ENCODE assay signal across 18 mouse cellular contexts in genomic region chr8:69850926-69851506, GRCm38 (mm10). TPM values are rescaled to one million over a fixed set of nuclear protein-coding genes. Genes with fewer than 3 reads are reported as not detected.
DNase-seq lines count a peak whose midpoint lies in the region; ATAC-seq and TF ChIP-seq lines count a peak whose summit lies in the region.
"Had no signal": no experiment of that assay in that cellular context is flagged by ENCODE, and none has a peak within 500 bp of the region (broad histone marks: within the 10 kb centered on the region; RNA-seq: fewer than 3 reads in every experiment).

No protein-coding gene starts in this region.

- 77% methylated on average over 7 of the region's 7 CpGs for WGBS in liver, postnatal 0 days (ENCODE audit: insufficient replicate concordance)
- WGBS in forebrain, embryonic 16.5 days, result 85% methylated on average over 7 of the region's 7 CpGs

- no peaks in the 10 kb centered on the region for H3K27me3 ChIP-seq in liver, postnatal 0 days (ENCODE audit: insufficient read depth, low read length)
- H3K27me3 ChIP-seq in forebrain, embryonic 16.5 days (replicated peaks; ENCODE audit: control insufficient read depth, insufficient read depth, low read length), result no peaks in the 10 kb centered on the region
- H3K27me3 ChIP-seq: forebrain, embryonic 13.5 days; hindbrain, embryonic 13.5 days; Patski; stomach, embryonic 15.5 days had no signal

- H3K4me1 ChIP-seq in ES-E14 (ENCODE audit: control insufficient read depth in 2 of 2, insufficient read depth in 2 of 2, low read length in 2 of 2, poor library complexity in 1 of 2), result peaks cover 18% of the 10 kb centered on the region in 2 experiments
- H3K4me1 ChIP-seq in embryonic fibroblast, embryonic 13.5 days (ENCODE audit: control insufficient read depth, insufficient read depth, low read length), result peaks cover 11% of the 10 kb centered on the region
- 0 out of 2 replicates have a peak, but pooled peaks cover 6% of the 10 kb centered on the region for H3K4me1 ChIP-seq in liver, postnatal 0 days (ENCODE audit: insufficient read depth)
- no peaks in the 10 kb centered on the region for H3K4me1 ChIP-seq in forebrain, embryonic 16.5 days (replicated peaks; ENCODE audit: control insufficient read depth, insufficient read depth, low read length)
- H3K4me1 ChIP-seq: forebrain, embryonic 13.5 days; hindbrain, embryonic 13.5 days; stomach, embryonic 15.5 days had no signal

- no peak for TF ChIP-seq CTCF in embryonic fibroblast, embryonic 13.5 days (IDR thresholded peaks at IDR 0.05; ENCODE audit: borderline replicate concordance, insufficient read depth, low read length)
- TF ChIP-seq CTCF in liver, postnatal 0 days (IDR thresholded peaks at IDR 0.05; ENCODE audit: low read depth), result no peak

- H3K9ac ChIP-seq in ES-E14 (ENCODE audit: insufficient read depth, low read depth, low read length, poor library complexity, severe bottlenecking), result peak overlapping the region; percentile 49; the same call in 1 of the 2 replicates
- H3K9ac ChIP-seq in liver, postnatal 0 days (replicated peaks), result no peak overlapping the region
- H3K9ac ChIP-seq in forebrain, embryonic 16.5 days (replicated peaks; ENCODE audit: low read depth, low read length), result no peak overlapping the region
- H3K9ac ChIP-seq: forebrain, embryonic 13.5 days; hindbrain, embryonic 13.5 days; stomach, embryonic 15.5 days had no signal

- in situ Hi-C loops in ES-E14 (cut with MboI; ENCODE audit: low sequenced_read_pairs in 2 of 2, unreplicated experiment in 2 of 2), result no loop called here

- H3K9me3 ChIP-seq in ES-E14 (ENCODE audit: control insufficient read depth, insufficient read depth, low read depth, low read length), result no peaks in the 10 kb centered on the region
- H3K9me3 ChIP-seq in liver, postnatal 0 days (ENCODE audit: low read length), result no peaks in the 10 kb centered on the region
- H3K9me3 ChIP-seq in forebrain, embryonic 16.5 days (ENCODE audit: control insufficient read depth, low read length), result no peaks in the 10 kb centered on the region
- H3K9me3 ChIP-seq: forebrain, embryonic 13.5 days; hindbrain, embryonic 13.5 days; stomach, embryonic 15.5 days had no signal

- peak; percentile 33 to 57 for DNase-seq in adrenal gland, adult (ENCODE audit: inconsistent age in 2 of 2, low spot score in 1 of 2)
- no peak for DNase-seq in adrenal gland, postnatal 14 days
- no peak for DNase-seq in ES-E14 (ENCODE audit: low read depth, low spot score)
- no peak for DNase-seq in liver, postnatal 0 days
- DNase-seq in kidney, postnatal 4 days, result no peak
- DNase-seq in embryo, embryonic 11 days, result no peak
- DNase-seq: adrenal gland, postnatal 25 days; cerebellum, adult 9-11 months; gastrocnemius, postnatal 14 days; lung, adult 2 months had no signal

- H3K36me3 ChIP-seq in ES-E14 (ENCODE audit: control insufficient read depth, insufficient read depth, low read length, poor library complexity, severe bottlenecking), result no peaks in the 10 kb centered on the region
- H3K36me3 ChIP-seq in liver, postnatal 0 days (replicated peaks; ENCODE audit: insufficient read depth, low read length), result no peaks in the 10 kb centered on the region
- no peaks in the 10 kb centered on the region for H3K36me3 ChIP-seq in forebrain, embryonic 16.5 days (ENCODE audit: control insufficient read depth, insufficient read depth)
- H3K36me3 ChIP-seq: stomach, embryonic 15.5 days had no signal

- no peak overlapping the region for H3K4me3 ChIP-seq in ES-E14 (ENCODE audit: insufficient read depth in 1 of 2, low read depth in 1 of 2, low read length in 2 of 2, poor library complexity in 1 of 2, severe bottlenecking in 1 of 2)
- H3K4me3 ChIP-seq in embryonic fibroblast, embryonic 13.5 days (ENCODE audit: insufficient read depth, low read length), result no peak overlapping the region
- H3K4me3 ChIP-seq in liver, postnatal 0 days (ENCODE audit: low read depth, low read length), result no peak overlapping the region
- H3K4me3 ChIP-seq in forebrain, embryonic 16.5 days (replicated peaks; ENCODE audit: low read length), result no peak overlapping the region
- H3K4me3 ChIP-seq: forebrain, embryonic 13.5 days; hindbrain, embryonic 13.5 days; left cerebral cortex, adult 2 months; stomach, embryonic 15.5 days had no signal

- no peak for TF ChIP-seq EP300 in liver, postnatal 0 days (IDR thresholded peaks at IDR 0.05; ENCODE audit: low read depth)

- no peak overlapping the region for H3K4me2 ChIP-seq in liver, postnatal 0 days (ENCODE audit: low read depth, low read length)
- H3K4me2 ChIP-seq in forebrain, embryonic 16.5 days (ENCODE audit: low read length), result no peak overlapping the region
- H3K4me2 ChIP-seq: forebrain, embryonic 13.5 days; hindbrain, embryonic 13.5 days; stomach, embryonic 15.5 days had no signal

- peak; percentile 53; the same call in 1 of the 2 replicates for ATAC-seq in liver, postnatal 0 days
- ATAC-seq in forebrain, embryonic 16.5 days, result no peak
- ATAC-seq: forebrain, embryonic 13.5 days; intestine, postnatal 0 days; Patski had no signal

- TF ChIP-seq POLR2A in embryonic fibroblast, embryonic 13.5 days (IDR thresholded peaks at IDR 0.05; ENCODE audit: low read depth, low read length), result no peak

- H3K27ac ChIP-seq in ES-E14 (ENCODE audit: insufficient read depth, low read depth, low read length, poor library complexity, severe bottlenecking), result peak overlapping the region; percentile 64
- peak overlapping the region; percentile 1; the same call in 1 of the 2 replicates for H3K27ac ChIP-seq in embryonic fibroblast, embryonic 13.5 days (ENCODE audit: insufficient read depth, low read length)
- no peak overlapping the region for H3K27ac ChIP-seq in liver, postnatal 0 days (ENCODE audit: low read depth)
- H3K27ac ChIP-seq in forebrain, embryonic 16.5 days (ENCODE audit: low read length), result no peak overlapping the region
- H3K27ac ChIP-seq: forebrain, embryonic 13.5 days; hindbrain, embryonic 13.5 days; left cerebral cortex, adult 2 months; stomach, embryonic 15.5 days had no signal

TF ChIP-seq in ES-E14, 5 proteins besides CTCF, POLR2A, EP300 and RAD21:
- TF ChIP-seq ZC3H11A (IDR thresholded peaks at IDR 0.05; ENCODE audit: borderline replicate concordance, low read depth, low read length) (no peak), ZNF384 (IDR thresholded peaks at IDR 0.05; ENCODE audit: low read depth, low read length) (no peak), CHD2 (IDR thresholded peaks at IDR 0.05; ENCODE audit: low read depth, low read length) (no peak), HCFC1 (IDR thresholded peaks at IDR 0.05; ENCODE audit: borderline replicate concordance, insufficient read depth, low read length) (no peak), MAFK (IDR thresholded peaks at IDR 0.05; ENCODE audit: insufficient read depth, low read depth, low read length) (0 out of 2 replicates have a peak, but pooled peaks have one; percentile 14)

RNA-seq across cellular contexts. Expression of gene Pbx4, which starts 18.7 kb away (rescaled TPM):
- total RNA-seq in adrenal gland, postnatal 14 days (2021), result 1.3 and 1.8 TPM in 2 replicates
- total RNA-seq in ES-E14 (2012; rRNA removed), result 5.2 and 6.1 TPM in 2 replicates
- polyA plus RNA-seq in embryonic fibroblast, embryonic 13.5 days (2011; ENCODE audit: insufficient read length, low read depth, missing spikeins), result 2.5 and 3.6 TPM in 2 replicates
- polyA plus RNA-seq in liver, postnatal 0 days (2015; fragmentation: Nextera tagmentation; extraction: Ambion mirVana), result 2.3 and 2.7 TPM in 2 replicates
- polyA plus RNA-seq in forebrain, embryonic 16.5 days (2015; fragmentation: Nextera tagmentation; extraction: Ambion mirVana), result 47.2 and 48.0 TPM in 2 replicates

RNA-seq across cellular contexts. Expression of gene Lpar2, which starts 28.8 kb away (rescaled TPM):
- total RNA-seq in adrenal gland, postnatal 14 days (2021), result 1.1 and 1.3 TPM in 2 replicates
- 5.6 and 8.3 TPM in 2 replicates for total RNA-seq in ES-E14 (2012; rRNA removed)
- polyA plus RNA-seq in embryonic fibroblast, embryonic 13.5 days (2011; ENCODE audit: insufficient read length, low read depth, missing spikeins), result 2.9 and 4.0 TPM in 2 replicates
- polyA plus RNA-seq in liver, postnatal 0 days (2015; fragmentation: Nextera tagmentation; extraction: Ambion mirVana), result 0.04 and 0.05 TPM in 2 replicates
- 0.73 and 0.84 TPM in 2 replicates for polyA plus RNA-seq in forebrain, embryonic 16.5 days (2015; fragmentation: Nextera tagmentation; extraction: Ambion mirVana)

RNA-seq across cellular contexts. Expression of gene Cilp2, which starts 36.5 kb away (rescaled TPM):
- 0.07 and 0.15 TPM in 2 replicates for total RNA-seq in adrenal gland, postnatal 14 days (2021)
- 7.3 and 10.7 TPM in 2 replicates for total RNA-seq in ES-E14 (2012; rRNA removed)
- polyA plus RNA-seq in embryonic fibroblast, embryonic 13.5 days (2011; ENCODE audit: insufficient read length, low read depth, missing spikeins), result not detected in 2 replicates
- polyA plus RNA-seq in liver, postnatal 0 days (2015; fragmentation: Nextera tagmentation; extraction: Ambion mirVana), result 0.02 TPM in 1 of 2 replicates, not detected in the other
- 4.9 and 5.0 TPM in 2 replicates for polyA plus RNA-seq in forebrain, embryonic 16.5 days (2015; fragmentation: Nextera tagmentation; extraction: Ambion mirVana)
- total RNA-seq: adrenal gland, postnatal 25 days had no signal

RNA-seq across cellular contexts. Expression of gene Gmip, which starts 42.5 kb away (rescaled TPM):
- 9.1 and 19.4 TPM in 2 replicates for total RNA-seq in adrenal gland, postnatal 14 days (2021)
- 5.9 and 6.4 TPM in 2 replicates for total RNA-seq in ES-E14 (2012; rRNA removed)
- polyA plus RNA-seq in embryonic fibroblast, embryonic 13.5 days (2011; ENCODE audit: insufficient read length, low read depth, missing spikeins), result 13.5 and 15.9 TPM in 2 replicates
- polyA plus RNA-seq in liver, postnatal 0 days (2015; fragmentation: Nextera tagmentation; extraction: Ambion mirVana), result 6.2 and 7.4 TPM in 2 replicates
- polyA plus RNA-seq in forebrain, embryonic 16.5 days (2015; fragmentation: Nextera tagmentation; extraction: Ambion mirVana), result 40.0 and 51.7 TPM in 2 replicates

RNA-seq across cellular contexts. Expression of gene Tssk6, which starts 51.0 kb away (rescaled TPM):
- 0.83 and 0.85 TPM in 2 replicates for total RNA-seq in adrenal gland, postnatal 14 days (2021)
- total RNA-seq in ES-E14 (2012; rRNA removed), result 2.5 and 4.0 TPM in 2 replicates
- 0.39 and 0.50 TPM in 2 replicates for polyA plus RNA-seq in embryonic fibroblast, embryonic 13.5 days (2011; ENCODE audit: insufficient read length, low read depth, missing spikeins)
- polyA plus RNA-seq in liver, postnatal 0 days (2015; fragmentation: Nextera tagmentation; extraction: Ambion mirVana), result 1.3 and 1.7 TPM in 2 replicates
- 2.7 and 2.8 TPM in 2 replicates for polyA plus RNA-seq in forebrain, embryonic 16.5 days (2015; fragmentation: Nextera tagmentation; extraction: Ambion mirVana)

Comparison
In these comparisons a context has a peak if more than half of its experiments do, and no peak if none do; other contexts are left out.
1. DNase-seq: peak in adrenal gland, adult (2 of 2); none in adrenal gland, postnatal 14 days (single experiment), ES-E14 (single experiment), liver, postnatal 0 days (single experiment), kidney, postnatal 4 days (0 of 2) and embryo, embryonic 11 days (single experiment).
2. H3K27ac ChIP-seq: peak in ES-E14 (single experiment) and embryonic fibroblast, embryonic 13.5 days (single experiment); none in liver, postnatal 0 days (single experiment) and forebrain, embryonic 16.5 days (single experiment).
3. RNA of gene Pbx4, which starts 18.7 kb away (polyA plus RNA-seq): 47.2 to 48.0 TPM in forebrain, embryonic 16.5 days; 2.5 to 3.6 TPM in embryonic fibroblast, embryonic 13.5 days and 2.3 to 2.7 TPM in liver, postnatal 0 days; every median in the first group is over 10 times any median in the second.